Mouse (Mus musculus) limb, embryonic 14.5 days (tissue): ENCODE measurements around the gene Amfr. TPM values are rescaled to one million over a fixed set of nuclear protein-coding genes. Genes with fewer than 3 reads are reported as not detected.
A peak's percentile ranks its signal among the peaks of the same experiment; 100 is the strongest.

Experiments
- ATAC-seq: fragments of 200-750 bp; cut with Nextera tagmentation; 2 replicates; pipeline ENCODE4 v1.8.0; 2017; ENCODE audit warnings: low read depth, moderate number of reproducible peaks, moderate TSS enrichment; ENCODE audit not compliant: low FRiP score
- DNase-seq: peaks from one replicate; pipeline ENCODE4 v3.0.0-alpha.2; 2015; ENCODE audit warnings: low spot score
- H3K27ac ChIP-seq: fragments of 300-500 bp; sonication (generic); replicated peaks from 2 replicates; pipeline ENCODE4 v1.5.1; 2014; ENCODE audit warnings: low read depth, mild to moderate bottlenecking, low read length, moderate library complexity, mixed read lengths
- H3K27me3 ChIP-seq: fragments of 300-500 bp; sonication (generic); 2 replicates; pipeline ENCODE4 v1.6.1; 2014; ENCODE audit warnings: low read length, mixed read lengths; ENCODE audit not compliant: control insufficient read depth, insufficient read depth
- H3K36me3 ChIP-seq: fragments of 300-500 bp; sonication (generic); 2 replicates; pipeline ENCODE4 v1.6.1; 2014; ENCODE audit warnings: mild to moderate bottlenecking, low read length, moderate library complexity, mixed read lengths; ENCODE audit not compliant: control insufficient read depth, insufficient read depth
- H3K4me1 ChIP-seq: fragments of 300-500 bp; sonication (generic); 2 replicates; pipeline ENCODE4 v1.6.1; 2014; ENCODE audit warnings: antibody characterized with exemption, low read length, mixed read lengths; ENCODE audit not compliant: control insufficient read depth, insufficient read depth
- H3K4me2 ChIP-seq: fragments of 300-500 bp; sonication (generic); replicated peaks from 2 replicates; pipeline ENCODE4 v1.6.1; 2014; ENCODE audit warnings: low read depth, mild to moderate bottlenecking, low read length, moderate library complexity; ENCODE audit not compliant: severe bottlenecking
- H3K4me3 ChIP-seq: fragments of 300-500 bp; sonication (generic); replicated peaks from 2 replicates; pipeline ENCODE4 v1.5.1; 2014; ENCODE audit warnings: low read length
- H3K9ac ChIP-seq: fragments of 300-500 bp; sonication (generic); 2 replicates; pipeline ENCODE4 v1.6.1; 2014; ENCODE audit warnings: mild to moderate bottlenecking, low read depth, low read length, moderate library complexity; ENCODE audit not compliant: severe bottlenecking
- H3K9me3 ChIP-seq: fragments of 300-500 bp; sonication (generic); 2 replicates; pipeline ENCODE4 v1.6.1; 2016; ENCODE audit warnings: low read length; ENCODE audit not compliant: control insufficient read depth
- POLR2A ChIP-seq: fragments of 200-500 bp; IDR thresholded peaks from 2 replicates; pipeline ENCODE4 v1.8.0; 2012; ENCODE audit warnings: inconsistent platforms, mild to moderate bottlenecking, moderate library complexity, borderline replicate concordance; ENCODE audit not compliant: insufficient read depth, insufficient read length; ENCODE audit errors: extremely low read depth
- WGBS: fragments of 180-500 bp; shearing (Covaris S2); extraction: QIAGEN DNeasy Blood & Tissue Kit; methylation state at CpG from one replicate; pipeline ENCODE4 v1.1.7; 2014; 5-methylcytosine and 5-hydroxymethylcytosine counted together
- polyA plus RNA-seq, 2 experiments: library from polyadenylated mRNA; depleted of rRNA in 1 of 2; stranded (reverse) in 1 of 2; unstranded in 1 of 2; fragments of >200 nt; fragmentation: Nextera tagmentation in 1 of 2; extraction: Ambion mirVana in 1 of 2; gene quantifications; 2 replicates each; pipeline versions ENCODE4 v1.2.1 to v1.2.3; 2012 to 2014

The Amfr gene
- polyA plus RNA-seq, 2 experiments, result 56.2 to 56.9 TPM

DNA sequence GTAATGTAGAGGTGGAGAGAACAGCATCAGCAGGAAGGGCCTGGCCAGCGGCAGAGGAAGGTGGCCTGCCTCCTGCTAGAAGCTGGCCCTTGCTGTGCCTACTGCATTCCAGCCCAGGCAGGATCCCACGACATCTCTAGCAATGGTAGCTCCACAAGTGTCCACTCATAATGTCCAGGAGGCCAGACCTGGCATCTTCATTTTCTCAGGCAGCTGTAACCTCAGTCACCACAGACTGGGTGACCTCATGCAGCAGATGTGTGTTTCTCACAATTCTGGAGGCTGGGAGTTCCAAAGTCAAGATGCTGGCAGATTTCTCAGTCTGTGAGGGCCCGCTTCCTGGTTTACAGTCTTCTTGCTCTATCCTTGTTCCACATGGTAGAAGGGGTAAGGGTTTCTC lies 74.4 kb downstream of the Amfr start:
- ATAC-seq (no peak), DNase-seq (no peak)
- no peak overlapping the region for H3K9ac ChIP-seq
- no peak for TF ChIP-seq POLR2A
- H3K4me2 ChIP-seq, result no peak overlapping the region
- peaks cover 5% of the 10 kb centered on the region; the same call in 1 of the 2 replicates for H3K4me1 ChIP-seq
- no peaks in the 10 kb centered on the region for H3K36me3 ChIP-seq
- no peak overlapping the region for H3K4me3 ChIP-seq
- H3K27me3 ChIP-seq, result no peaks in the 10 kb centered on the region
- no peak overlapping the region for H3K27ac ChIP-seq
- WGBS, result 90% methylated on average over 3 of the region's 3 CpGs
- no peaks in the 10 kb centered on the region for H3K9me3 ChIP-seq

GRCm38 (mm10) chr8:93933288-93933687 lies 79.4 kb downstream of the Amfr start:
- no peaks in the 10 kb centered on the region for H3K9me3 ChIP-seq
- ATAC-seq, result no peak
- DNase-seq, result no peak
- no peak overlapping the region for H3K4me3 ChIP-seq
- H3K27me3 ChIP-seq, result no peaks in the 10 kb centered on the region
- H3K4me1 ChIP-seq, result no peaks in the 10 kb centered on the region
- H3K9ac ChIP-seq, result no peak overlapping the region
- no peaks in the 10 kb centered on the region for H3K36me3 ChIP-seq
- no peak for TF ChIP-seq POLR2A
- no peak overlapping the region for H3K4me2 ChIP-seq
- WGBS, result 81% methylated on average over 2 of the region's 2 CpGs
- H3K27ac ChIP-seq, result no peak overlapping the region

DNA sequence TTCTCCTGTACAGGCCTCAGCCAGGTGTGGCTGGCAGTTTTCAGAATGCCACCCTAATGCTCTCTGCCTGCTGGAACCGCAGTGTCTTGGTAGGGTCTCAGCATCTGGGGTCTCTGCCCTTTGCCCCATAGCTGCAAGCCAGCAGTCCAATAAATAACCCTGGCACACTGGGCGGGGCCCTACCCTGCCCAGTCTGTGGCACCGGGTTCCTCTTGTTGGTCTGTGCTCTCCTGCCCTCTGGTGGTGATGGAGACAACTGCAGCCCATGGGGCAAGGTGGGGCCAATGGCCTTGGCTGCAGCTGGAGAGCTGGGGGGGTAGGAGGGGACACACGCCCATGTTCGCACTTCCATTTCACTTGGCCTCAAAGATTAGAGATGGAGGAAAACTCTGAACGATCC lies 79.8 kb downstream of the Amfr start:
- no peak overlapping the region for H3K4me2 ChIP-seq
- peak; percentile 9; the same call in 1 of the 2 replicates for ATAC-seq
- 23% methylated on average over 6 of the region's 6 CpGs for WGBS

GRCm38 (mm10) chr8:93931336-93931735 lies 81.3 kb downstream of the Amfr start:
- Histone ChIP-seq H3K27me3 (no peaks in the 10 kb centered on the region), H3K9me3 (no peaks in the 10 kb centered on the region), H3K4me1 (no peaks in the 10 kb centered on the region), H3K36me3 (no peaks in the 10 kb centered on the region), H3K4me3 (no peak overlapping the region), H3K9ac (no peak overlapping the region), H3K4me2 (no peak overlapping the region), H3K27ac (no peak overlapping the region)
- DNase-seq (no peak), ATAC-seq (no peak)
- 71% methylated on average over 6 of the region's 6 CpGs for WGBS
- TF ChIP-seq POLR2A, result no peak

More for the DNA sequence above, 79.8 kb downstream of the Amfr start:
- Histone ChIP-seq H3K4me3 (no peak overlapping the region), H3K9me3 (no peaks in the 10 kb centered on the region), H3K27ac (no peak overlapping the region), H3K9ac (no peak overlapping the region), H3K4me1 (no peaks in the 10 kb centered on the region), H3K36me3 (no peaks in the 10 kb centered on the region), H3K27me3 (no peaks in the 10 kb centered on the region)
- DNase-seq, result peak; percentile 49
- TF ChIP-seq POLR2A, result no peak

- no peak for TF ChIP-seq POLR2A
- Histone ChIP-seq H3K4me1 (no peaks in the 10 kb centered on the region), H3K9ac (no peak overlapping the region), H3K36me3 (no peaks in the 10 kb centered on the region), H3K27me3 (no peaks in the 10 kb centered on the region), H3K9me3 (no peaks in the 10 kb centered on the region), H3K27ac (no peak overlapping the region), H3K4me2 (no peak overlapping the region), H3K4me3 (no peak overlapping the region)
- no peak for ATAC-seq
- WGBS, result 68% methylated on average over 4 of the region's 4 CpGs
- DNase-seq, result no peak
Observed at GRCm38 (mm10) chr8:93929233-93929632, 83.4 kb downstream of the Amfr start.

DNA sequence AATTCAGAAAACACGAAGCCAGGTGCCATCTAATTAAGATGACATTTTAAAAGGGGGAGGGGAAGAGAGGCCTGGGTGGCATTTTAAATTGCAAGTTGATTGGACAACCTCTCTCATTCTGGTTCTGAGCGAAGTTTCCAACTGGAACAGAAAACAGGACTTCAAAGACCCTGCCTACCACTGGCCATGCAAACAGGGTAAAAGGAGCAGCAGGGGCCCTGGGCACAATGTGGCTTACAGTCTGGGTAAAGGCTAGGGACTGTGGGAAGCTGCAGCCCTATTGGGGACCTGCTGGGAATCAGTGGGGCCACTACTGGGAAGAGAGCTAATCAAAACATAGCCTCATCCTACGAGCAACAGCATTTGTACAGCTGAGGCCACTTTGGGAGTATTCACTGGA lies 87.1 kb downstream of the Amfr start:
- DNase-seq, result no peak
- Histone ChIP-seq H3K9me3 (no peaks in the 10 kb centered on the region), H3K4me2 (no peak overlapping the region), H3K27me3 (no peaks in the 10 kb centered on the region), H3K4me3 (no peak overlapping the region), H3K36me3 (no peaks in the 10 kb centered on the region), H3K27ac (no peak overlapping the region), H3K9ac (no peak overlapping the region), H3K4me1 (no peaks in the 10 kb centered on the region)
- no peak for TF ChIP-seq POLR2A
- ATAC-seq, result no peak
- WGBS, result 34% methylated on average over 3 of the region's 3 CpGs
